Mouse (Mus musculus) cerebellum, postnatal 4 days (tissue): ENCODE measurements around the gene Gm13101.
"Not testable (repeated sequence)": the region's sequence is repeated elsewhere in the genome, so short reads cannot be mapped to it uniquely, and the experiment has no call there.

Experiments
- DNase-seq, 2 experiments: peaks; one replicate each; pipeline ENCODE4 v3.0.0; 2022; ENCODE audit warnings: low spot score in 2 of 2, mixed read lengths in 1 of 2

Gene Gm13101

GRCm38 (mm10) chr4:143966850-143967249, at the start of gene Gm13101:
Gene Gm13101 (minus strand): TSS chr4:143966950.
- DNase-seq = not testable (repeated sequence)

DNA sequence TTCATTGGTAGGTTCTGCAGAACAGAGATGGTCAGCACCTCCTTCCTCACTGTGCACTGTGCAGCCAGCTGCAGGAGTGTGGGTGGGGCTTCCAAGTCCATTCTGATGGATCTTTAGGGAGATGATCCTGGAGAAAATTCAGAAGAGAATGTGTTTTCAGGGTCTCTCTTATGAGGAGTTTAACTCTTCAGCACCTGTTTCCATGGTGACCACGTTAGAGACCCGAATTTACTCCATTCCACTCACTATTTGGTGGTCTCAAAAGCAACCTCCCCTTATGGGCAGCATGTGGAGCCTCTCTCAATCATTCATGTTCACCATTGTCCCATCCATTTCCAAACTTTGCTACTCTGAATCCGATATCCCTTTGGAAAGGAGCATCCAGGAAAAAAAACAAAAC, 27.5 kb upstream of the Gm13101 start, which contains the start of gene Pramef17:
Gene Pramef17, minus strand, starts transcription at position 101 of the 400 bp plus-strand sequence.
- DNase-seq = not testable (repeated sequence)

GRCm38 (mm10) chr4:143988126-143988525, 21.4 kb upstream of the Gm13101 start:
- DNase-seq = peak; percentile 59 to 67

DNA sequence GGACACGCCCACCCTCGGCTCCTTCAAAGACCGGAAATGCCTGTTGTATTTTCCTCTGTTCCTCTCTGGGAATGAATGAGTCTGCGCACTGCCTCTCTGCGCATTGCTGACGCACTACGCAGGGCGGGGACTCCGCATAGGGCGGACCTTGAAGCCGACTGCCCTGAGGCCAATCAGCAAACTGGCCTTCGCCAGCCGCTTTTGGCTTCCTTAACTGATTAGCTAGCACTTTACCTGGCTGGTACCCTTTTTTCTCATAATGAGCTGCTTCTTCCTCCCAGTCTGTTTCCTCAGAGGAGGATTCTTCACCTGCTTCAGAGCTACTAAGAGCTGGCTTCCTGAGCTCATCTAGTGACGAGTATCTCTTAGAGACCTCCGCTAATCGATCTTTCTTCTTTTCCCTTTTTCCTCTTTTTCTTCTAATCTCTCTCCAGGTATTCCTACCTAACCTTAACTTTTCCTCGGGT, 20.8 kb upstream of the Gm13101 start:
- peak in 1 of 2 experiments; percentile 30 for DNase-seq

DNA sequence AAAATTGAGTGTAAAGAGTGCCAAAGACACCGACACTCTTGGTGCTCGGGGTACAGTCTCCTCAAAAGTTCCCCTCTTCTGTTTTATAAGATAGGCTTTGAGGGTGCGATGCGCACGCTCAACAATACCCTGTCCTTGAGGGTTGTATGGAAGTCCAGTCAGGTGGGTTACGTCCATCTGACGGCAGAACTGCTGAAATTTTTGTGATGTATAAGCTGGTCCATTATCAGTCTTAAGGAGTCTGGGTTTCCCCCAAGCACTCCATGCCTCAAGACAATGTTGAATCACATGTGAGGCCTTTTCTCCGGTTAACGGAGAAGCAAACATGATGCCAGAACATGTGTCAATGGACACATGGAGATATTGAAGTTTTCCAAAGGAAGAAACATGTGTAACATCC, 19.0 kb upstream of the Gm13101 start:
- DNase-seq = peak; percentile 14 to 25

DNA sequence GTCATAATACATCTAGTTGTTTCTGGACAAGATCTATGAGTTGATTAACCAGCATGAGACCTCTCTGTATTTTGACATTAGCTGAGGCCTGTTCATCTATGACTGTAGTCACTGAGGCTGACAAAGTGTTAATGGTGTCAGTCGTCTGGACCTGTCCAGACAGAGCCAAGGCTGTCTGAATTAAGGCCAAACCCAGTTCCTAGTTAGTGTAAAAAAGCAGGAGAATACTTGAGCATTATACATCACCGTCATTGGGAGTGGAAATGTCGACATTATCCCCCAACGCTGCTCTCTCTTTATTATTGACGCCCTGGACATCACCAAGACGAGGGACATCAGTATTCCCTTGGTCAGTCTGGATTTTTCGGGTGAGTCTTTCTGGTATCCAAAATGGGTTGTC, 18.4 kb upstream of the Gm13101 start:
- not testable (repeated sequence) for DNase-seq

GRCm38 (mm10) chr4:143983446-143983845, 16.7 kb upstream of the Gm13101 start:
- DNase-seq = not testable (repeated sequence)

DNA sequence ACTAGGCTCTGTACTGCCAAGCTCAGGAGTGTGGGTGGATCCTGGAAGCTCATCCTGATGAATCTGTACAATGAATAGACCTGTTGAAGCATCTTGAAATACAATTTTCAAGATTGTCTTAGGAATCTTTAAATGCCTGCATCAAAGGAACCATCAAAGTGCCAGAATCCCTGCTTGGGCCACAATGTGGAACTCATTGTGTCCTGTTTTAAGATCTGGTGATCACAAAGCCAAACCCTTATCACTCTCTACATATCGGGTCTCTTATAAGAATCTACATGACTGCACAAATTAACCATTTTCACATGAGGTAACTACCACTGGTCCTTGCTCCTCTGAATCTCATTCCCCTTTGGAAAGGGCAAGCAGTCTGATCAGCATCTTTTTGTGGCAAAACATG, 15.8 kb downstream of the Gm13101 start, which contains the start of gene Pramef25:
Gene Pramef25, minus strand, starts transcription at position 101 of the 400 bp plus-strand sequence.
- not testable (repeated sequence) for DNase-seq
